Mouse (Mus musculus) fat pad, adult 2 months (tissue): ENCODE results near the gene Kremen2.
A peak's percentile ranks its signal among the peaks of the same experiment; 100 is the strongest.
"Not testable (repeated sequence)": the region's sequence is repeated elsewhere in the genome, so short reads cannot be mapped to it uniquely, and the experiment has no call there.

Experiments
- DNase-seq: peaks from one replicate; pipeline ENCODE4 v3.0.0-alpha.2; 2011; ENCODE audit warnings: low read depth, low spot score; ENCODE audit errors: extremely low read depth

Gene Kremen2

GRCm38 (mm10) chr17:23745301-23746251 lies at the start of gene Kremen2:
TSS of gene Kremen2 (minus strand) at chr17:23745833.
- no peak for DNase-seq

- no peak for DNase-seq
Observed at GRCm38 (mm10) chr17:23795323-23795722, 49.7 kb upstream of the Kremen2 start.

- no peak for DNase-seq
Observed at GRCm38 (mm10) chr17:23791079-23791357, 45.4 kb upstream of the Kremen2 start.

- DNase-seq: no peak
Observed at GRCm38 (mm10) chr17:23790269-23791078, 44.8 kb upstream of the Kremen2 start, which contains the start of gene Srrm2. TSS of gene Srrm2 (plus strand) at chr17:23790532.

GRCm38 (mm10) chr17:23789749-23790268 lies 44.2 kb upstream of the Kremen2 start:
- DNase-seq: no peak

- DNase-seq: no peak
Observed at GRCm38 (mm10) chr17:23788973-23789372, 43.3 kb upstream of the Kremen2 start.

- DNase-seq: no peak
Observed at GRCm38 (mm10) chr17:23786510-23786931, 40.9 kb upstream of the Kremen2 start.

GRCm38 (mm10) chr17:23785561-23786471 lies 40.2 kb upstream of the Kremen2 start, which contains the start of gene Flywch2:
TSS of gene Flywch2 (minus strand) at chr17:23786081.
- no peak for DNase-seq

- no peak for DNase-seq
Observed at GRCm38 (mm10) chr17:23783352-23783751, 37.7 kb upstream of the Kremen2 start.

GRCm38 (mm10) chr17:23778447-23778846 lies 32.8 kb upstream of the Kremen2 start:
- DNase-seq: no peak

GRCm38 (mm10) chr17:23777141-23777540 lies 31.5 kb upstream of the Kremen2 start:
- DNase-seq: no peak

- no peak for DNase-seq
Observed at GRCm38 (mm10) chr17:23776216-23776615, 30.6 kb upstream of the Kremen2 start.

GRCm38 (mm10) chr17:23774090-23774489 lies 28.5 kb upstream of the Kremen2 start:
- DNase-seq: no peak

GRCm38 (mm10) chr17:23773676-23774075 lies 28.0 kb upstream of the Kremen2 start:
- DNase-seq: no peak

GRCm38 (mm10) chr17:23772219-23772556 lies 26.6 kb upstream of the Kremen2 start:
- DNase-seq: not testable (repeated sequence)

GRCm38 (mm10) chr17:23771284-23772218 lies 25.9 kb upstream of the Kremen2 start, which contains the start of gene Flywch1:
TSS of gene Flywch1 (minus strand) at chr17:23771602.
- peak; percentile 92 for DNase-seq

- no peak for DNase-seq
Observed at GRCm38 (mm10) chr17:23770896-23771283, 25.3 kb upstream of the Kremen2 start.

GRCm38 (mm10) chr17:23770493-23770892 lies 24.9 kb upstream of the Kremen2 start:
- DNase-seq: no peak

- no peak for DNase-seq
Observed at GRCm38 (mm10) chr17:23762976-23763375, 17.3 kb upstream of the Kremen2 start.
